Mouse (Mus musculus) kidney, embryonic 16.5 days (tissue): ENCODE data around the gene Endod1. TPM values are rescaled to one million over a fixed set of nuclear protein-coding genes. Genes with fewer than 3 reads are reported as not detected.

Source experiments
- ATAC-seq: fragments of 200-750 bp; cut with Nextera tagmentation; 2 replicates; pipeline ENCODE4 v1.8.0; 2017; ENCODE audit warnings: moderate TSS enrichment; ENCODE audit not compliant: low FRiP score, low TSS enrichment
- H3K27ac ChIP-seq: fragments of 300-500 bp; sonication (generic); 2 replicates; pipeline ENCODE4 v1.5.1; 2014; ENCODE audit warnings: low read length
- H3K27me3 ChIP-seq: fragments of 300-500 bp; sonication (generic); 2 replicates; pipeline ENCODE4 v1.6.1; 2014; ENCODE audit warnings: low read length, control low read depth, mixed read lengths; ENCODE audit not compliant: insufficient read depth
- H3K36me3 ChIP-seq: fragments of 300-500 bp; sonication (generic); 2 replicates; pipeline ENCODE4 v1.6.1; 2014; ENCODE audit warnings: low read length, control low read depth, mixed read lengths; ENCODE audit not compliant: insufficient read depth
- H3K4me1 ChIP-seq: fragments of 300-500 bp; sonication (generic); 2 replicates; pipeline ENCODE4 v1.6.1; 2014; ENCODE audit warnings: low read length, control low read depth, mixed read lengths; ENCODE audit not compliant: insufficient read depth
- H3K4me2 ChIP-seq: fragments of 300-500 bp; sonication (generic); replicated peaks from 2 replicates; pipeline ENCODE4 v1.6.1; 2014; ENCODE audit warnings: low read depth, low read length
- H3K4me3 ChIP-seq: fragments of 300-500 bp; sonication (generic); 2 replicates; pipeline ENCODE4 v1.5.1; 2014; ENCODE audit warnings: mild to moderate bottlenecking, low read length
- H3K9ac ChIP-seq: fragments of 300-500 bp; sonication (generic); replicated peaks from 2 replicates; pipeline ENCODE4 v1.6.1; 2014; ENCODE audit warnings: low read length
- H3K9me3 ChIP-seq: fragments of 300-500 bp; sonication (generic); 2 replicates; pipeline ENCODE4 v1.6.1; 2016; ENCODE audit warnings: low read length, control low read depth
- WGBS: fragments of 180-500 bp; shearing (Covaris S2); extraction: QIAGEN DNeasy Blood & Tissue Kit; methylation state at CpG from one replicate; pipeline ENCODE4 v1.1.7; 2014; 5-methylcytosine and 5-hydroxymethylcytosine counted together
- polyA plus RNA-seq: library from polyadenylated mRNA; unstranded; fragments of >200 nt; fragmentation: Nextera tagmentation; extraction: Ambion mirVana; gene quantifications from 2 replicates; pipeline ENCODE4 v1.2.1, GENCODE M21; 2015

The Endod1 gene
- polyA plus RNA-seq, 1 experiment from 2014 or later = 17.8 TPM

GRCm38 (mm10) chr9:14382256-14382791, 1.0 kb upstream of the Endod1 start:
- H3K27ac ChIP-seq = no peak overlapping the region
- H3K4me2 ChIP-seq = no peak overlapping the region
- no peaks in the 10 kb centered on the region for H3K36me3 ChIP-seq
- peaks cover 17% of the 10 kb centered on the region for H3K4me1 ChIP-seq
- no peaks in the 10 kb centered on the region for H3K27me3 ChIP-seq
- 83% methylated on average over 5 of the region's 5 CpGs for WGBS
- H3K9me3 ChIP-seq = no peaks in the 10 kb centered on the region
- H3K9ac ChIP-seq = no peak overlapping the region
- no peak for ATAC-seq
- H3K4me3 ChIP-seq = no peak overlapping the region

- no peaks in the 10 kb centered on the region for H3K36me3 ChIP-seq
- H3K27me3 ChIP-seq = no peaks in the 10 kb centered on the region
- H3K9ac ChIP-seq = peak overlapping the region; percentile 78
- H3K4me3 ChIP-seq = peak overlapping the region; percentile 75
- H3K4me1 ChIP-seq = peaks cover 17% of the 10 kb centered on the region
- under 1% methylated on average over 75 of the region's 76 CpGs for WGBS
- H3K4me2 ChIP-seq = peak overlapping the region; percentile 96
- peak overlapping the region; percentile 70 for H3K27ac ChIP-seq
- ATAC-seq = peak; percentile 97
- H3K9me3 ChIP-seq = no peaks in the 10 kb centered on the region
Measured at GRCm38 (mm10) chr9:14380386-14381285, 671 bp downstream of the Endod1 start.

- H3K4me1 ChIP-seq = peaks cover 17% of the 10 kb centered on the region
- no peaks in the 10 kb centered on the region for H3K36me3 ChIP-seq
- H3K27me3 ChIP-seq = no peaks in the 10 kb centered on the region
- H3K27ac ChIP-seq = no peak overlapping the region; the same call in 1 of the 2 replicates
- peak overlapping the region; percentile 78 for H3K9ac ChIP-seq
- H3K9me3 ChIP-seq = no peaks in the 10 kb centered on the region
- peak overlapping the region; percentile 96 for H3K4me2 ChIP-seq
- ATAC-seq = no peak
- WGBS = 19% methylated on average over 8 of the region's 8 CpGs
- peak overlapping the region; percentile 75 for H3K4me3 ChIP-seq
Measured at GRCm38 (mm10) chr9:14379769-14380385, 1.4 kb downstream of the Endod1 start.

GRCm38 (mm10) chr9:14378151-14378550, 3.2 kb downstream of the Endod1 start:
- Histone ChIP-seq H3K4me2 (no peak overlapping the region), H3K9me3 (no peaks in the 10 kb centered on the region), H3K27ac (no peak overlapping the region), H3K9ac (no peak overlapping the region), H3K4me1 (peaks cover 17% of the 10 kb centered on the region), H3K4me3 (no peak overlapping the region), H3K36me3 (no peaks in the 10 kb centered on the region), H3K27me3 (no peaks in the 10 kb centered on the region)
- ATAC-seq = no peak
- WGBS = 95% methylated on average over 2 of the region's 2 CpGs

- Histone ChIP-seq H3K36me3 (no peaks in the 10 kb centered on the region), H3K4me3 (no peak overlapping the region), H3K9ac (no peak overlapping the region), H3K4me2 (no peak overlapping the region), H3K27me3 (no peaks in the 10 kb centered on the region), H3K4me1 (peaks cover 9% of the 10 kb centered on the region; the same call in 1 of the 2 replicates), H3K27ac (no peak overlapping the region), H3K9me3 (no peaks in the 10 kb centered on the region)
- WGBS = 86% methylated on average over 4 of the region's 4 CpGs
- ATAC-seq = no peak
Measured at GRCm38 (mm10) chr9:14376149-14376548, 5.2 kb downstream of the Endod1 start.

GRCm38 (mm10) chr9:14372440-14372839, 8.9 kb downstream of the Endod1 start:
- ATAC-seq = no peak

GRCm38 (mm10) chr9:14369271-14369670, 12.0 kb downstream of the Endod1 start:
- Histone ChIP-seq H3K4me3 (no peak overlapping the region), H3K4me1 (no peaks in the 10 kb centered on the region), H3K27ac (no peak overlapping the region), H3K9me3 (no peaks in the 10 kb centered on the region), H3K36me3 (peaks cover 8% of the 10 kb centered on the region; the same call in 1 of the 2 replicates), H3K4me2 (no peak overlapping the region), H3K9ac (no peak overlapping the region), H3K27me3 (no peaks in the 10 kb centered on the region)
- no peak for ATAC-seq

More at GRCm38 (mm10) chr9:14372440-14372839, 8.9 kb downstream of the Endod1 start:
- Histone ChIP-seq H3K27ac (no peak overlapping the region), H3K36me3 (peaks cover 8% of the 10 kb centered on the region; the same call in 1 of the 2 replicates), H3K9ac (no peak overlapping the region), H3K27me3 (no peaks in the 10 kb centered on the region), H3K4me2 (no peak overlapping the region), H3K9me3 (no peaks in the 10 kb centered on the region), H3K4me3 (no peak overlapping the region), H3K4me1 (no peaks in the 10 kb centered on the region)

- H3K4me1 ChIP-seq = no peaks in the 10 kb centered on the region
- no peaks in the 10 kb centered on the region for H3K9me3 ChIP-seq
- no peak for ATAC-seq
- no peak overlapping the region for H3K4me2 ChIP-seq
- no peak overlapping the region for H3K9ac ChIP-seq
- no peak overlapping the region for H3K4me3 ChIP-seq
- H3K27me3 ChIP-seq = no peaks in the 10 kb centered on the region
- H3K27ac ChIP-seq = no peak overlapping the region
- WGBS = 96% methylated on average over 4 of the region's 4 CpGs
- H3K36me3 ChIP-seq = peaks cover 8% of the 10 kb centered on the region; the same call in 1 of the 2 replicates
Measured at GRCm38 (mm10) chr9:14367850-14368249, 13.5 kb downstream of the Endod1 start.

GRCm38 (mm10) chr9:14365481-14366125, 15.7 kb downstream of the Endod1 start:
- Histone ChIP-seq H3K9ac (no peak overlapping the region), H3K36me3 (peaks cover 8% of the 10 kb centered on the region; the same call in 1 of the 2 replicates), H3K27me3 (no peaks in the 10 kb centered on the region), H3K9me3 (no peaks in the 10 kb centered on the region), H3K4me1 (no peaks in the 10 kb centered on the region), H3K4me3 (no peak overlapping the region), H3K4me2 (no peak overlapping the region), H3K27ac (no peak overlapping the region)
- no peak for ATAC-seq
- 51% methylated on average over 4 of the region's 4 CpGs for WGBS
